Mouse (Mus musculus): ENCODE measurements around the gene Uso1.

The Uso1 gene

GRCm38 (mm10) chr5:92137239-92138046 is at the start of gene Uso1:
Gene Uso1, plus strand, starts transcription at chr5:92137938.
- peak; percentile 98 to 99 for DNase-seq (ENCODE audit: low spot score in 2 of 2)

- DNase-seq (ENCODE audit: low spot score in 2 of 2), result peak; percentile 11 to 12
Observed at GRCm38 (mm10) chr5:92093263-92094061, 44.3 kb upstream of the Uso1 start.

GRCm38 (mm10) chr5:92094062-92094415 is 43.7 kb upstream of the Uso1 start:
- no peak for DNase-seq (ENCODE audit: low spot score in 2 of 2)

- no peak for DNase-seq (ENCODE audit: low spot score in 2 of 2)
Observed at GRCm38 (mm10) chr5:92096786-92097185, 41.0 kb upstream of the Uso1 start.

GRCm38 (mm10) chr5:92097779-92098178 is 40.0 kb upstream of the Uso1 start:
- DNase-seq (ENCODE audit: low spot score in 2 of 2), result no peak

GRCm38 (mm10) chr5:92098351-92099109 is 39.2 kb upstream of the Uso1 start:
- no peak for DNase-seq (ENCODE audit: low spot score in 2 of 2)

- no peak for DNase-seq (ENCODE audit: low spot score in 2 of 2)
Observed at GRCm38 (mm10) chr5:92101601-92102000, 36.1 kb upstream of the Uso1 start.

- DNase-seq (ENCODE audit: low spot score in 2 of 2), result peak; percentile 22
Observed at GRCm38 (mm10) chr5:92103062-92103461, 34.7 kb upstream of the Uso1 start.

- DNase-seq (ENCODE audit: low spot score in 2 of 2), result no peak
Observed at GRCm38 (mm10) chr5:92103816-92104415, 33.8 kb upstream of the Uso1 start.

GRCm38 (mm10) chr5:92106327-92107125 is 31.2 kb upstream of the Uso1 start:
- DNase-seq (ENCODE audit: low spot score in 2 of 2), result no peak

GRCm38 (mm10) chr5:92107282-92107681 is 30.5 kb upstream of the Uso1 start:
- DNase-seq (ENCODE audit: low spot score in 2 of 2), result no peak

- DNase-seq (ENCODE audit: low spot score in 2 of 2), result no peak
Observed at GRCm38 (mm10) chr5:92110818-92111355, 26.9 kb upstream of the Uso1 start.

GRCm38 (mm10) chr5:92112175-92112574 is 25.6 kb upstream of the Uso1 start:
- DNase-seq (ENCODE audit: low spot score in 2 of 2), result no peak

- DNase-seq (ENCODE audit: low spot score in 2 of 2), result no peak
Observed at GRCm38 (mm10) chr5:92112585-92112984, 25.2 kb upstream of the Uso1 start.

GRCm38 (mm10) chr5:92113484-92113883 is 24.3 kb upstream of the Uso1 start:
- no peak for DNase-seq (ENCODE audit: low spot score in 2 of 2)

- no peak for DNase-seq (ENCODE audit: low spot score in 2 of 2)
Observed at GRCm38 (mm10) chr5:92114223-92114622, 23.5 kb upstream of the Uso1 start.

GRCm38 (mm10) chr5:92114939-92115338 is 22.8 kb upstream of the Uso1 start:
- no peak for DNase-seq (ENCODE audit: low spot score in 2 of 2)

GRCm38 (mm10) chr5:92117823-92118403 is 19.8 kb upstream of the Uso1 start:
- DNase-seq (ENCODE audit: low spot score in 2 of 2), result peak; percentile 69 to 74

- DNase-seq (ENCODE audit: low spot score in 2 of 2), result no peak
Observed at GRCm38 (mm10) chr5:92121636-92122035, 16.1 kb upstream of the Uso1 start.

- DNase-seq (ENCODE audit: low spot score in 2 of 2), result no peak
Observed at GRCm38 (mm10) chr5:92125446-92125845, 12.3 kb upstream of the Uso1 start.
